Mouse (Mus musculus) embryonic facial prominence, embryonic 15.5 days (tissue): ENCODE data around the gene Thap2. TPM values are rescaled to one million over a fixed set of nuclear protein-coding genes. Genes with fewer than 3 reads are reported as not detected.

ENCODE experiments used
- ATAC-seq: fragments of 200-750 bp; cut with Nextera tagmentation; 2 replicates; pipeline ENCODE4 v1.8.0; 2017; ENCODE audit warnings: low read depth, moderate TSS enrichment; ENCODE audit not compliant: insufficient number of reproducible peaks, low FRiP score, low TSS enrichment
- H3K27ac ChIP-seq: fragments of 300-500 bp; sonication (generic); replicated peaks from 2 replicates; pipeline ENCODE4 v1.5.1; 2015; ENCODE audit warnings: mild to moderate bottlenecking, inconsistent platforms
- H3K27me3 ChIP-seq: fragments of 300-500 bp; sonication (generic); 2 replicates; pipeline ENCODE4 v1.6.1; 2015; ENCODE audit warnings: inconsistent platforms
- H3K36me3 ChIP-seq: fragments of 300-500 bp; sonication (generic); 2 replicates; pipeline ENCODE4 v1.6.1; 2015; ENCODE audit warnings: mild to moderate bottlenecking, inconsistent platforms
- H3K4me1 ChIP-seq: fragments of 300-500 bp; sonication (generic); 2 replicates; pipeline ENCODE4 v1.6.1; 2015; ENCODE audit warnings: inconsistent platforms
- H3K4me2 ChIP-seq: fragments of 300-500 bp; sonication (generic); replicated peaks from 2 replicates; pipeline ENCODE4 v1.6.1; 2015; ENCODE audit warnings: mild to moderate bottlenecking, inconsistent platforms
- H3K4me3 ChIP-seq: fragments of 300-500 bp; sonication (generic); replicated peaks from 2 replicates; pipeline ENCODE4 v1.5.1; 2015; ENCODE audit warnings: mild to moderate bottlenecking, inconsistent platforms
- H3K9ac ChIP-seq: fragments of 300-500 bp; sonication (generic); 2 replicates; pipeline ENCODE4 v1.6.1; 2015; ENCODE audit warnings: inconsistent platforms
- H3K9me3 ChIP-seq: fragments of 300-500 bp; sonication (generic); replicated peaks from 2 replicates; pipeline ENCODE4 v1.6.1; 2016; ENCODE audit warnings: inconsistent platforms
- WGBS: fragments of 180-500 bp; shearing (Covaris S2); methylation state at CpG from one replicate; pipeline ENCODE4 v1.1.7; 2015; 5-methylcytosine and 5-hydroxymethylcytosine counted together
- polyA plus RNA-seq: library from polyadenylated mRNA; unstranded; fragments of >200 nt; fragmentation: Nextera tagmentation; extraction: Ambion mirVana; gene quantifications from 2 replicates; pipeline ENCODE4 v1.2.1, GENCODE M21; 2015

Thap2 gene
- 22.4 and 24.3 TPM in 2 replicates for polyA plus RNA-seq

DNA sequence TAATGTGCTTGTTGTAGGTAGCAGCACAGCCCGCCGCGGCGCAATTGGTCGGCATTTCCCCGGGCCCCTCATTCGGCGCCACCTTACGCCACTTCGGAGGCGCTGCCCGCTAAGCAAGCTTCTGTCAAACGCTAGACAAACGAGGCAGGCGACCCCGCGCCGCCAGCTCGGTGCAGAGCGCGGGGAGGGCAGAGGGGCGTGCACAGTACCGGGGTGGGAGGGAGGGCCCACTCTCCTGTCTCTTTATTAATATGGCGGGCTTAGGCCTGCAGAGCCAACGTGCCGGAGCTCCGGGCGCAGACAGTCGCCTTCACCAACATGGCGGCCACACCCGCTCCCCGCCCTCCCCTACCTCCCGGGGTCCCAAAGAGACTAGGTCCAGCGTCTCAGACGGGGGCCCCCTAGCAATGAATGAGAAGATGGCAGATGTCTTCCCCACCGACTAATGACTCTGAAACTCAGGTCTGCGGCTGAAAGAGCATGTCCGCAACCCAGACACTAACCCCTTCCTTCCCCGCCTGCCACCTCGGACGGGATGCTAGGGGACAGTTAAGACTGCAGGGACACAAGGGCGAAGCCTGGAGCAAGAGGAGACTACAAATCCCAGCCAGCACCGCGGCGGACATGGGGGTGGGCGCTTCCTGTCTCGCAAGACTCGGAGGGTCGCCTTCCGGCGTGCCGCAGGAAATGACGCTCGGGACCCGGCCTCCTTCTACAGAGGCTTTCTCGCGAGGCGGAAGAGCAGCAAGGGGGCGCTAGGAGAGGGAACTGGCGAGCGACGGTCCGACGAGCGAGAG, at the start of gene Thap2, which contains the start of gene Zfc3h1:
TSS of gene Thap2 (minus strand) at position 223 of the 797 bp plus-strand sequence.
TSS of gene Zfc3h1 (plus strand) at position 739 of the 797 bp plus-strand sequence.
- H3K4me3 ChIP-seq: peak within 1 kb of the TSS; percentile 94
- peak; percentile 99 for ATAC-seq
- WGBS: under 1% methylated on average over 65 of the region's 65 CpGs

DNA sequence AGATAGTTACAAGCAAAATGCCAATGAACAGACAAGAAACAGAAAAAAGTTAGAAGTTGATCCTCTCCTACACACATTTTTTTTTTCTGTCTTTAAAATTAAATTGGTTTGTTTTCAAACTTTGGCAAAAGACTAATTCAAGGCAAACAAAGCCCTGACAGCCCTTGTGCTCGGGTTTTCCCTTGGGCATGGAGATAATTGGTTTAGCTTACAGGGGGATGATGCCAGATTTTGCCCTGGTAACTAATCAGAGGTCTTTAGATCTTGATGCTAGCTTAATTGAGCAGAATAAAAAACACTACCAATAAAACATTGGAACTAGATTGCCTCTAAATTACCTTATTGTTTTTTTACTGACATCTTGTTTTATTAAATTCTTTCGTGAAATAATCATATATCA, 41.1 kb upstream of the Thap2 start:
- H3K9ac ChIP-seq: no peak overlapping the region
- WGBS: 44% methylated on average over 2 of the region's 2 CpGs
- no peak overlapping the region for H3K4me3 ChIP-seq
- no peaks in the 10 kb centered on the region for H3K4me1 ChIP-seq
- H3K27me3 ChIP-seq: no peaks in the 10 kb centered on the region
- no peak overlapping the region for H3K4me2 ChIP-seq
- H3K36me3 ChIP-seq: peaks cover 57% of the 10 kb centered on the region
- ATAC-seq: no peak
- H3K27ac ChIP-seq: no peak overlapping the region
- no peaks in the 10 kb centered on the region for H3K9me3 ChIP-seq

More for the DNA sequence above, at the start of gene Thap2, which contains the start of gene Zfc3h1:
- Histone ChIP-seq H3K36me3 (0 out of 2 replicates have a peak, but pooled peaks cover 3% of the 10 kb centered on the region), H3K4me1 (peaks cover 22% of the 10 kb centered on the region), H3K27ac (peak within 1 kb of the TSS; percentile 99), H3K9ac (peak within 1 kb of the TSS; percentile 87), H3K9me3 (no peaks in the 10 kb centered on the region), H3K27me3 (no peaks in the 10 kb centered on the region), H3K4me2 (peak within 1 kb of the TSS; percentile 58)

GRCm38 (mm10) chr10:115421976-115422375, 37.7 kb upstream of the Thap2 start:
- Histone ChIP-seq H3K9me3 (no peaks in the 10 kb centered on the region), H3K4me3 (no peak overlapping the region), H3K27ac (no peak overlapping the region), H3K36me3 (peaks cover 50% of the 10 kb centered on the region), H3K27me3 (no peaks in the 10 kb centered on the region), H3K4me1 (no peaks in the 10 kb centered on the region), H3K4me2 (no peak overlapping the region), H3K9ac (no peak overlapping the region)
- ATAC-seq: no peak
- WGBS: 92% methylated on average over 4 of the region's 4 CpGs

GRCm38 (mm10) chr10:115414056-115414455, 29.8 kb upstream of the Thap2 start:
- WGBS: 75% methylated on average over 3 of the region's 3 CpGs
- no peak overlapping the region for H3K4me2 ChIP-seq
- H3K27ac ChIP-seq: no peak overlapping the region
- H3K4me1 ChIP-seq: no peaks in the 10 kb centered on the region
- no peak overlapping the region for H3K4me3 ChIP-seq
- peaks cover 71% of the 10 kb centered on the region for H3K36me3 ChIP-seq
- ATAC-seq: no peak
- no peaks in the 10 kb centered on the region for H3K9me3 ChIP-seq
- H3K9ac ChIP-seq: no peak overlapping the region
- no peaks in the 10 kb centered on the region for H3K27me3 ChIP-seq

DNA sequence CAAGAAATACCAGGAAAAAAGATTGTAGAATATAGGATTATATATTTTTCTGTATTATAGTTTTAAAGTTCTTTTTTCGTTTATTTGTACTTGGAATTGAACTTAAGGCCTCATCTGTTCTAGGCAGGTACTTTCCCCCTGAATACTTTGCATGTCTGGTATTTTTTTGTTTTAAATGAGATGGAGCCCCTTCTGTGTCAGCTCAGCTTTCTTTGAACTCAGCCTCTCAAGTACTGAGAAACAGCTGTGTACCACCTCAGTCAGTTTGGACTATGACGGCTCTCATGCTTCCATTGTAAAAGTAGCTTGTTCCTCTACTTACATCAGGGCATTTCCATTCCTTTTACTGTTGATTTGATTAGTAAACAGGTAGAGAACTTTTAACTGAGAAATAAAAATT, 29.3 kb upstream of the Thap2 start:
- Histone ChIP-seq H3K27ac (no peak overlapping the region), H3K9ac (no peak overlapping the region), H3K4me1 (no peaks in the 10 kb centered on the region), H3K9me3 (no peaks in the 10 kb centered on the region), H3K27me3 (no peaks in the 10 kb centered on the region), H3K4me3 (no peak overlapping the region), H3K36me3 (peaks cover 71% of the 10 kb centered on the region), H3K4me2 (no peak overlapping the region)
- ATAC-seq: no peak
- 74% methylated on average over 2 of the region's 2 CpGs for WGBS

GRCm38 (mm10) chr10:115406393-115406792, 22.1 kb upstream of the Thap2 start:
- Histone ChIP-seq H3K9me3 (no peaks in the 10 kb centered on the region), H3K36me3 (peaks cover 57% of the 10 kb centered on the region), H3K27ac (no peak overlapping the region), H3K27me3 (no peaks in the 10 kb centered on the region), H3K9ac (no peak overlapping the region), H3K4me2 (no peak overlapping the region), H3K4me1 (no peaks in the 10 kb centered on the region), H3K4me3 (no peak overlapping the region)
- no peak for ATAC-seq
- 59% methylated on average over 6 of the region's 6 CpGs for WGBS

GRCm38 (mm10) chr10:115391896-115392295, 7.7 kb upstream of the Thap2 start:
- no peak overlapping the region for H3K4me3 ChIP-seq
- no peaks in the 10 kb centered on the region for H3K9me3 ChIP-seq
- peaks cover 32% of the 10 kb centered on the region for H3K36me3 ChIP-seq
- no peaks in the 10 kb centered on the region for H3K27me3 ChIP-seq
- no peak for ATAC-seq
- no peak overlapping the region for H3K9ac ChIP-seq
- H3K4me2 ChIP-seq: no peak overlapping the region
- no peak overlapping the region for H3K27ac ChIP-seq
- 88% methylated on average over 1 of the region's 1 CpGs for WGBS
- H3K4me1 ChIP-seq: peaks cover 18% of the 10 kb centered on the region

- ATAC-seq: no peak
- H3K27me3 ChIP-seq: no peaks in the 10 kb centered on the region
- WGBS: 86% methylated on average over 4 of the region's 4 CpGs
- no peak overlapping the region for H3K27ac ChIP-seq
- peaks cover 18% of the 10 kb centered on the region for H3K4me1 ChIP-seq
- H3K9ac ChIP-seq: no peak overlapping the region
- no peak overlapping the region for H3K4me3 ChIP-seq
- no peak overlapping the region for H3K4me2 ChIP-seq
- H3K36me3 ChIP-seq: peaks cover 32% of the 10 kb centered on the region
- H3K9me3 ChIP-seq: no peaks in the 10 kb centered on the region
Observed at GRCm38 (mm10) chr10:115391076-115391475, 6.8 kb upstream of the Thap2 start.

- Histone ChIP-seq H3K9me3 (no peaks in the 10 kb centered on the region), H3K9ac (no peak overlapping the region), H3K4me3 (no peak overlapping the region), H3K27ac (no peak overlapping the region), H3K36me3 (peaks cover 10% of the 10 kb centered on the region; the same call in 1 of the 2 replicates), H3K4me1 (peaks cover 21% of the 10 kb centered on the region), H3K4me2 (0 out of 2 replicates have a peak overlapping the region, but pooled peaks have one; percentile 8), H3K27me3 (no peaks in the 10 kb centered on the region)
- WGBS: 81% methylated on average over 3 of the region's 3 CpGs
- no peak for ATAC-seq
Observed at GRCm38 (mm10) chr10:115387891-115388290, 3.6 kb upstream of the Thap2 start.

DNA sequence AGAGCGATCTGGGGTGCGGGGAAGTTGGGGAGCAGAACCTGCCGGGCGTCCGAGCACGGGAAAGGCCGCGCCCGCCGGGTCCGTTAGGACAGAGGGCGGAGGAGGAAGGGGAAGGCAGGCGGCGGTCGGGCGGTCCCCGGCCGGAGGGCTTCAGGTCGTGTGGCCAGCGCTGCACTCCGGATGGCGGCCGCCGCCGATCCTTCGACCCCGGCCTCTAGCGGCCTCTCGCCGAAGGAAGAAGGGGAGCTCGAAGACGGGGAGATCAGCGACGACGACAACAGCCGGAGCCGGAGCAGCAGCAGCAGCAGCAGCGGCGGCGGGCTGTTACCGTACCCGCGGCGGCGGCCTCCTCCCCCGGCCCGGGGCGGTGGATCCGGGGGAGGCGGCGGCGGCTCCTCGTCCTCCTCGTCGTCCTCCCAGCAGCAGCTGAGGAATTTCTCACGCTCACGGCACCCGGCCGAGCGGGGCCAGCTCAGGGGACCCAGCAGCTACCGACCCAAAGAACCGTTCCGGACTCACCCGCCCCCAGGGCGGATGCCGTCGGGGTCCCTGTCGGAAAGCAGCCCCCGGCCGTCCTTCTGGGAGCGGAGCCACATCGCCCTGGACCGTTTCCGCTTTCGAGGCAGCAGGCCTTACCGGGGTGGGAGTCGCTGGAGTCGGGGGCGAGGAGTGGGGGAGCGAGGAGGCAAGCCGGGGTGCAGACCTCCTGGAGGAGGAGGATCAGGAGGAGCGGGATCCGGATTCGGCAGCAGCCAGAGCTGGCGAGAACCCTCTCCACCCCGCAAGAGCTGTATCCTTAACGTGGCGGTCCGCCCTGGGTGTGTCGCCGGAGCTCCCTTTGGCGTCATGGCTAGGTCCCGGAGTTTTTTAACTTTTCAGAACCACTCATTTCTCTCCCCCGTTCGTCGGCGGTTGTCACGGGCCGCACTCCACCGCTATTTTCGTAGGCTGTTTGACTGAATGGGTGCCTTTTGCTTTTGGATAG, 1.1 kb upstream of the Thap2 start:
- peak overlapping the region; percentile 86 for H3K9ac ChIP-seq
- peak overlapping the region; percentile 99 for H3K27ac ChIP-seq
- no peaks in the 10 kb centered on the region for H3K9me3 ChIP-seq
- peak overlapping the region; percentile 58 for H3K4me2 ChIP-seq
- 0 out of 2 replicates have a peak, but pooled peaks cover 3% of the 10 kb centered on the region for H3K36me3 ChIP-seq
- peaks cover 22% of the 10 kb centered on the region for H3K4me1 ChIP-seq
- WGBS: under 1% methylated on average over 100 of the region's 101 CpGs
- no peaks in the 10 kb centered on the region for H3K27me3 ChIP-seq
- peak; percentile 16 for ATAC-seq
- H3K4me3 ChIP-seq: peak overlapping the region; percentile 94
